Mouse (Mus musculus): ENCODE data around the gene Mlycd. TPM values are rescaled to one million over a fixed set of nuclear protein-coding genes. Genes with fewer than 3 reads are reported as not detected.

Mlycd gene
- polyA plus RNA-seq, 1 experiment from 2014 or later: 14.0 TPM

- H3K4me1 ChIP-seq (ENCODE audit: insufficient read depth): peaks cover 9% of the 10 kb centered on the region
- no peak overlapping the region for H3K9ac ChIP-seq
- ATAC-seq (ENCODE audit: insufficient read depth) (no peak), DNase-seq (no peak)
- 0 out of 2 replicates have a peak overlapping the region, but pooled peaks have one; percentile 18 for H3K27ac ChIP-seq (ENCODE audit: low read depth)
- no peaks in the 10 kb centered on the region for H3K9me3 ChIP-seq (ENCODE audit: low read depth, low read length)
- no peak overlapping the region for H3K4me3 ChIP-seq (ENCODE audit: low read depth, low read length)
- TF ChIP-seq CTCF (IDR thresholded peaks at IDR 0.05; ENCODE audit: low read depth): no peak
- no peak overlapping the region for H3K4me2 ChIP-seq
- H3K27me3 ChIP-seq (ENCODE audit: insufficient read depth, low read length): no peaks in the 10 kb centered on the region
- no peaks in the 10 kb centered on the region for H3K36me3 ChIP-seq (ENCODE audit: insufficient read depth)
- 72% methylated on average over 6 of the region's 6 CpGs for WGBS
Observed at GRCm38 (mm10) chr8:119438876-119439275, 44.2 kb downstream of the Mlycd start.

- no peak for ATAC-seq (ENCODE audit: insufficient read depth)
- no peak for DNase-seq
- no peaks in the 10 kb centered on the region for H3K27me3 ChIP-seq (ENCODE audit: insufficient read depth, low read length)
- no peak for TF ChIP-seq CTCF (IDR thresholded peaks at IDR 0.05; ENCODE audit: low read depth)
- no peak overlapping the region for H3K4me3 ChIP-seq (ENCODE audit: low read depth, low read length)
- 91% methylated on average over 2 of the region's 2 CpGs for WGBS
- H3K9me3 ChIP-seq (ENCODE audit: low read depth, low read length): no peaks in the 10 kb centered on the region
- H3K27ac ChIP-seq (ENCODE audit: low read depth): no peak overlapping the region
- peaks cover 9% of the 10 kb centered on the region for H3K4me1 ChIP-seq (ENCODE audit: insufficient read depth)
- H3K36me3 ChIP-seq (ENCODE audit: insufficient read depth): no peaks in the 10 kb centered on the region
- no peak overlapping the region for H3K4me2 ChIP-seq
- no peak overlapping the region for H3K9ac ChIP-seq
Observed at GRCm38 (mm10) chr8:119439424-119439823, 44.7 kb downstream of the Mlycd start.

- no peak overlapping the region for H3K4me3 ChIP-seq (ENCODE audit: low read depth, low read length)
- H3K27ac ChIP-seq (ENCODE audit: low read depth): peak overlapping the region; percentile 46; the same call in 1 of the 2 replicates
- H3K9ac ChIP-seq: no peak overlapping the region
- DNase-seq: no peak
- no peak for TF ChIP-seq CTCF (IDR thresholded peaks at IDR 0.05; ENCODE audit: low read depth)
- H3K4me1 ChIP-seq (ENCODE audit: insufficient read depth): peaks cover 9% of the 10 kb centered on the region
- ATAC-seq (ENCODE audit: insufficient read depth): peak; percentile 32; the same call in 1 of the 2 replicates
- no peaks in the 10 kb centered on the region for H3K36me3 ChIP-seq (ENCODE audit: insufficient read depth)
- WGBS: 63% methylated on average over 7 of the region's 7 CpGs
- 0 out of 2 replicates have a peak overlapping the region, but pooled peaks have one; percentile 33 for H3K4me2 ChIP-seq
- no peaks in the 10 kb centered on the region for H3K27me3 ChIP-seq (ENCODE audit: insufficient read depth, low read length)
- H3K9me3 ChIP-seq (ENCODE audit: low read depth, low read length): no peaks in the 10 kb centered on the region
Observed at GRCm38 (mm10) chr8:119439893-119440249, 45.2 kb downstream of the Mlycd start.

- peak; percentile 77 for TF ChIP-seq CTCF (IDR thresholded peaks at IDR 0.05; ENCODE audit: low read depth)
- Histone ChIP-seq H3K27me3 (ENCODE audit: insufficient read depth, low read length) (no peaks in the 10 kb centered on the region), H3K9ac (no peak overlapping the region), H3K36me3 (ENCODE audit: insufficient read depth) (no peaks in the 10 kb centered on the region), H3K9me3 (ENCODE audit: low read depth, low read length) (no peaks in the 10 kb centered on the region), H3K27ac (ENCODE audit: low read depth) (peak overlapping the region; percentile 54; the same call in 1 of the 2 replicates), H3K4me3 (ENCODE audit: low read depth, low read length) (no peak overlapping the region), H3K4me2 (peak overlapping the region; percentile 33; the same call in 1 of the 2 replicates), H3K4me1 (ENCODE audit: insufficient read depth) (peaks cover 9% of the 10 kb centered on the region)
- ATAC-seq (ENCODE audit: insufficient read depth) (peak; percentile 73; the same call in 1 of the 2 replicates), DNase-seq (peak; percentile 96)
- WGBS: 11% methylated on average over 16 of the region's 16 CpGs
Observed at GRCm38 (mm10) chr8:119440250-119440951, 45.7 kb downstream of the Mlycd start.

GRCm38 (mm10) chr8:119440952-119441270, 46.2 kb downstream of the Mlycd start:
- ATAC-seq (ENCODE audit: insufficient read depth): peak; percentile 42; the same call in 1 of the 2 replicates

GRCm38 (mm10) chr8:119442013-119442412, 47.3 kb downstream of the Mlycd start:
- TF ChIP-seq CTCF (IDR thresholded peaks at IDR 0.05; ENCODE audit: low read depth): no peak
- Histone ChIP-seq H3K4me2 (no peak overlapping the region), H3K27ac (ENCODE audit: low read depth) (no peak overlapping the region), H3K9ac (no peak overlapping the region), H3K27me3 (ENCODE audit: insufficient read depth, low read length) (peaks cover under 1% of the 10 kb centered on the region; the same call in 1 of the 2 replicates), H3K9me3 (ENCODE audit: low read depth, low read length) (no peaks in the 10 kb centered on the region), H3K36me3 (ENCODE audit: insufficient read depth) (no peaks in the 10 kb centered on the region), H3K4me1 (ENCODE audit: insufficient read depth) (peaks cover 6% of the 10 kb centered on the region), H3K4me3 (ENCODE audit: low read depth, low read length) (no peak overlapping the region)
- WGBS: 58% methylated on average over 5 of the region's 5 CpGs
- no peak for ATAC-seq (ENCODE audit: insufficient read depth)
- no peak for DNase-seq

More at GRCm38 (mm10) chr8:119440952-119441270, 46.2 kb downstream of the Mlycd start:
- H3K4me2 ChIP-seq: peak overlapping the region; percentile 33; the same call in 1 of the 2 replicates
- 32% methylated on average over 1 of the region's 1 CpGs for WGBS
- H3K27me3 ChIP-seq (ENCODE audit: insufficient read depth, low read length): no peaks in the 10 kb centered on the region
- H3K4me3 ChIP-seq (ENCODE audit: low read depth, low read length): no peak overlapping the region
- H3K9ac ChIP-seq: no peak overlapping the region
- no peak overlapping the region for H3K27ac ChIP-seq (ENCODE audit: low read depth)
- DNase-seq: no peak
- no peaks in the 10 kb centered on the region for H3K36me3 ChIP-seq (ENCODE audit: insufficient read depth)
- H3K4me1 ChIP-seq (ENCODE audit: insufficient read depth): peaks cover 9% of the 10 kb centered on the region
- no peak for TF ChIP-seq CTCF (IDR thresholded peaks at IDR 0.05; ENCODE audit: low read depth)
- H3K9me3 ChIP-seq (ENCODE audit: low read depth, low read length): no peaks in the 10 kb centered on the region

GRCm38 (mm10) chr8:119442970-119443369, 48.3 kb downstream of the Mlycd start:
- Histone ChIP-seq H3K9ac (no peak overlapping the region), H3K4me2 (no peak overlapping the region), H3K9me3 (ENCODE audit: low read depth, low read length) (no peaks in the 10 kb centered on the region), H3K4me1 (ENCODE audit: insufficient read depth) (peaks cover 4% of the 10 kb centered on the region; the same call in 1 of the 2 replicates), H3K36me3 (ENCODE audit: insufficient read depth) (no peaks in the 10 kb centered on the region), H3K27me3 (ENCODE audit: insufficient read depth, low read length) (peaks cover 10% of the 10 kb centered on the region; the same call in 1 of the 2 replicates), H3K4me3 (ENCODE audit: low read depth, low read length) (no peak overlapping the region), H3K27ac (ENCODE audit: low read depth) (no peak overlapping the region)
- no peak for TF ChIP-seq CTCF (IDR thresholded peaks at IDR 0.05; ENCODE audit: low read depth)
- 91% methylated on average over 8 of the region's 8 CpGs for WGBS
- no peak for DNase-seq
- no peak for ATAC-seq (ENCODE audit: insufficient read depth)
